Mouse (Mus musculus) ovary, postnatal 36 days (tissue): ENCODE results near the gene Limd1.
A peak's percentile ranks its signal among the peaks of the same experiment; 100 is the strongest.

ENCODE experiments used
- DNase-seq: peaks from one replicate; pipeline ENCODE4 v3.0.0; 2022; ENCODE audit warnings: low spot score, mixed read lengths

Limd1 gene

GRCm38 (mm10) chr9:123516641-123517385 lies 38.3 kb downstream of the Limd1 start:
- DNase-seq = no peak

GRCm38 (mm10) chr9:123518969-123519894 lies 40.7 kb downstream of the Limd1 start:
- DNase-seq = no peak

DNA sequence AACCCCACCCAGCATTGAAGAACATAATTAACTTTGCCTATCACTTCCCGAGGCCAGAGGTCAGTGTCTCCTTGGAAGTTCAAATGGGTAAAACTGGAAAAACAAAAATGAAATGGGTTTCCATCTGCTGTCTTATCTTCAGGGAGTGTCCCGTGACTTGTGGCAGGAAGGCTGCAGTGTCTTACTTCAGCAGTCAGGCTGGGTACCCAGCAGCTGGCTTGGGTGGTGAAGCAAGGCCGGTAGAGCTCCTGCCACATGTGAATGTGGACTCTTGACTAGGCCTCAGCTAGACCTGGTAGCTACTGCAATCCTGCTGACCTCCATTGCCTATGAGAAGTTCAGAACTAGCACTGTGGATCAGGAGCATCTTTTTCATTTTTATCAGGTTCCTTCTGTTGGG lies 42.2 kb downstream of the Limd1 start:
- DNase-seq = no peak

GRCm38 (mm10) chr9:123523676-123524075 lies 45.2 kb downstream of the Limd1 start:
- no peak for DNase-seq

DNA sequence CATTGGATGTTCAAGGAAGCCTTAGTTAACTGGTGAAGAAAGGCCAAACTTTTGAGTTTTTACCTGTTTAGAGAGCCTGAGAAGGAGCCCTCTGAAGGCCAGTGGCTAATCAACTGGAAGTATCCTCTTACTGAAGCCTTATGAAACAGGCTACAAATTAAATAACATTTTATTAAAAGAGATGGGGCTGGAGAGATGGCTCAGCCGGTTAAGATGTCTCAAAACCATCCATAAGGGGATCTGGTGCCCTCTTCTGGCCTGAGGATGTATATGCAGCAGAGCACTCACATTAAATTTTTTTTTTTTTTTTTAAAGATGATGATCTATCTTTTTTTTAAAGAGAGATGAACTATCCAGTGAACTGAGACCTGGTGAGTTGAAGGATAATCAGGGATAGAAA lies 46.6 kb downstream of the Limd1 start:
- DNase-seq = no peak

DNA sequence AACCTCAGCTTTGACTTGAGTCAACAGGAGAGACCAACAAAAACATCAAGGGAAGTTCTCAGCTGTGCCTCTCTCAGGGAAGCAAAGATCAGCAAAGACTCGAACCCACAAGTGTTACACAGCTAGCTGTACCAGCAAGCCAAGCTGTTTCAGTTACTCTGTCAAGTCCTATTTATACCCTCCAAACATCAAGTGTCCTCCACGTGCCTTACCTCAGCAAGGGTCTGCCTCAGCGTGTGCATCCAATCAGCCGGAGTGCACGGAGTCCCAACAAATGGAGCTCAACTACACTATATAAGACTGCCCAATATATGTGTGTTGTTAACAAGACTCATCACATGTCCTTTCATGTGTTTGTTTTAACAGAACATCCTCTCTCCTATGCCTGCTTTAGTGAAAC lies 48.0 kb downstream of the Limd1 start:
- DNase-seq = no peak

GRCm38 (mm10) chr9:123528087-123528925 lies 49.8 kb downstream of the Limd1 start:
- DNase-seq = no peak

DNA sequence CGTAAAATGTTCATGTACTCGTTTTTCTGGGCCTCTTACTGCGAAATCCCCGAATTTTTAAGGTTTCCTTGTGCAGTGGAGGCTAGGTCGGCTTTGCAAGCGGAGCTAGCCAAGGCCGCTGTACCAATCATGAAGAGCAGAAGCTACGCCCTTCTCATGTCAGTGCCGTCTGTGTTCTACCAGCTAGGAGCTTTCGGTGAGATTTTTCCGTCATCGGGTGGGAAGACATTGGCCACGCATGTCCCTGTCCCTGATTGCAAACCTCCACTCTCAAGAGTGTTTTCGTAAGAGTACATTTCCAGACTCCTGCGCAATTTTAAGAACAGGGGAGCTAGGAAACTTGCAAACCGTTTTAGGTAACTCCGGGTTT lies 50.4 kb downstream of the Limd1 start:
- DNase-seq = peak; percentile 37

DNA sequence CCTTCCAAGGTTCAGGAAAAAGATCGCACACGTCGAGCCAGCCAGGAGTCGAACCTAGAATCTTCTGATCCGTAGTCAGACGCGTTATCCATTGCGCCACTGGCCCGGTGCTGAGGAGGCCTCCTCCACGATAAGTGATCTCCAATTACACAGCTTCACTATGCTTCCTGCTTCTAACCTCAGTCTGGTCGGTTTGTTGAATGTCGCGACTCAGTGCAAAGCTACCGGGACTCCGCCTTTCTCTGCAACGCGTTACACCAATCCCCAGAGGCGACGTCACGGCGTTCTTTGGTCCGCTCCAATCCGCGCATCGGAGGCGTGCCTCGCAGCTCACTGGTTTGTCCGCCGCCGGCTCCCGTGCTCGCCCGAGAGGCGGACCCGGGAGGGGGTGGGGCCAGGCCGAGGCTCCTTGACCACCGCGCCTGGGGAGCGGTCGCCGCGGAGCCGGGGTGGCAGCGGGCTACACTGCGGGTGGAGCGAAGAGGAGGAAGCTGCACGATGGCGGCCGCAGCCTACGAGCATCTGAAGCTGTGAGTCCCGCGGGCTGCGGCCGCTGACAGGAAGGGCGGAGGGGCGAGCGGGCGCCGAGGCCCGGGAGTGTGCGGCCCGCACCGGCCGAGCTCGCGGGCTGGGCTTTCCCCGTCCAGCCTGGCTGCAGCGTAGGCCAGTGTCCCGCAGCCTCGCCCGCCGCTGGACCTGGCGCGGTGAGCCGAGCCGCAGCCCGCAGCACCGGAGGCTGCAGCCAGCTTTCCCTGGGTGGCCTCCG lies 51.1 kb downstream of the Limd1 start, which contains the start of gene Sacm1l:
TSS of gene Sacm1l (plus strand) at position 368 of the 766 bp plus-strand sequence.
- peak; percentile 98 for DNase-seq

- DNase-seq = no peak
Measured at GRCm38 (mm10) chr9:123530158-123530475, 51.6 kb downstream of the Limd1 start.

GRCm38 (mm10) chr9:123530566-123531130 lies 52.1 kb downstream of the Limd1 start:
- no peak for DNase-seq

DNA sequence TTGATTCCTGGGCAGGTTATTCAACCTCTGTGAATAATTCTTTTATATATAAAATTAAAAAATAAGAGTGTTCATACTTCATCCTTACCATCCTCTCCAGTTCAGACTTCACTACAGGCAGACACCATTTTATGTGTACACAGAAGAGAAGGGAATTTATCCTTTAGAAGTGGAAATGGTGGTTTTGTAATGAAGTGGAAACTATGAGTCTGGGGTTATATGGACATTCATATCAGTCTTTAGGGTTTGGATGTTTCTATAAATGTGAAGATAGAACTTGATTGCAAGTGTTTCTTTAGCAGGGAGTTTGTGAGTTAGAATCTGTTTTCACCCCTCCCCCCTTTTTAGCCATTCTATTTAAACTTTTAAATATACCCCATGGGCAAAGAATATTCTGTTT lies 52.7 kb downstream of the Limd1 start:
- no peak for DNase-seq

DNA sequence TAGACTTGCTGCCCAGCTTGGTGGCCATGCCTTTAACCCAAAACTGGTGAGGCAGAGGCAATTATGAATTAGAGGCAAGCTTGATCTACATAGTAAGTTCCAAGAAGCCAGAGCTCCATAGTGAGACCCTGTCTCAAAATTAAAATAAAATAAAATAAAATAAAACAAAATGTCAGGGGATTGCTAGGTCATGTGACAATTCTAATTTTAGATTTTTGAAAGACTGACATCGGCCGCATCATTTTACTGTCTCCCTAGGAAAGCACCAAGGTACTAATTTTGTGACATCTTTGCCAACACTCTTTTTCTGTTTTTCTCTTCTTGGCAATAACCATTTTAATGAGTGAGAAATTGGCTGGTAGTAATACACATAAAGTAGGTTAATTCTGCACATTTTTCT lies 58.1 kb downstream of the Limd1 start:
- no peak for DNase-seq

GRCm38 (mm10) chr9:123538189-123538588 lies 59.7 kb downstream of the Limd1 start:
- no peak for DNase-seq

DNA sequence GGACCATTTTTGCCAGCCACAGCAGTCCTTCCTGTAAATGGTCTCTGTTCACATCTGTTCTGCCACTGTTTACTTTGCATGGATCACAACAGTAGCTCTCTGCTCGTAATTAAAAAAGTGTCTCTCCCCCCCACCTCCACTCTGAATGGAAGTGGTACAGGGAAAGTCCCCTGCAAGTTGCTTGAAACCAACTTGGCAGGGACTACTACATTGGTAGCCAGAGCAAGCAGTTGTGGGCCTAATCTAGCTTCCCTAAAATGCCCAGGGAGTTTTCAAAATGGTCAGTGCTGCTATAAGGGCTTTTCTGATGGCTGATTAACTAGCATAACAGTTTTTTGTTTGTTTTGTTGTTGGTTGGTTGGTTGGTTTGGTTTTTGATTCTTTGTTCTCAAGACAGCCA lies 60.6 kb downstream of the Limd1 start:
- DNase-seq = no peak

- DNase-seq = no peak
Measured at GRCm38 (mm10) chr9:123539823-123540222, 61.3 kb downstream of the Limd1 start.

- DNase-seq = no peak
Measured at GRCm38 (mm10) chr9:123554599-123554998, 76.1 kb downstream of the Limd1 start.
